Mouse (Mus musculus): Measurements from ENCODE around the gene Col4a6.

- TF ChIP-seq CTCF (IDR thresholded peaks at IDR 0.05; ENCODE audit: borderline replicate concordance, insufficient read depth, low read length) = no peak
- TF ChIP-seq POLR2A (IDR thresholded peaks at IDR 0.05; ENCODE audit: low read depth, low read length) = no peak
Measured at GRCm38 (mm10) chrX:141276397-141276796, 197.5 kb downstream of the Col4a6 start.

All from embryonic fibroblast, embryonic 13.5 days (primary cell).